Mouse (Mus musculus) lung, embryonic 16.5 days (tissue): ENCODE measurements at regions not wholly inside any gene's neighbourhood (a gene's known extent, or its start where the extent isn't known, plus 50 kb on each side); places are given as distances from the start of the nearest gene placed in this dataset.
A peak's percentile ranks its signal among the peaks of the same experiment; 100 is the strongest.

Experiments used
- ATAC-seq: fragments of 200-750 bp; cut with Nextera tagmentation; 2 replicates; pipeline ENCODE4 v1.8.0; 2017; ENCODE audit warnings: low read depth, mild to moderate bottlenecking, moderate library complexity
- H3K27ac ChIP-seq: fragments of 300-500 bp; sonication (generic); 2 replicates; pipeline ENCODE4 v1.5.1; 2014; ENCODE audit warnings: mild to moderate bottlenecking, control low read depth, low read length
- H3K27me3 ChIP-seq: fragments of 300-500 bp; sonication (generic); 2 replicates; pipeline ENCODE4 v1.6.1; 2014; ENCODE audit warnings: low read depth, low read length, mixed read lengths; ENCODE audit not compliant: control insufficient read depth, insufficient read depth
- H3K36me3 ChIP-seq: fragments of 300-500 bp; sonication (generic); 2 replicates; pipeline ENCODE4 v1.6.1; 2014; ENCODE audit warnings: low read length; ENCODE audit not compliant: control insufficient read depth, insufficient read depth
- H3K4me1 ChIP-seq: fragments of 300-500 bp; sonication (generic); replicated peaks from 2 replicates; pipeline ENCODE4 v1.6.1; 2014; ENCODE audit warnings: low read length, mixed read lengths; ENCODE audit not compliant: control insufficient read depth, insufficient read depth
- H3K4me2 ChIP-seq: fragments of 300-500 bp; sonication (generic); 2 replicates; pipeline ENCODE4 v1.6.1; 2014; ENCODE audit warnings: low read depth, low read length, control low read depth
- H3K4me3 ChIP-seq: fragments of 300-500 bp; sonication (generic); 2 replicates; pipeline ENCODE4 v1.5.1; 2014; ENCODE audit warnings: mild to moderate bottlenecking, low read length, control low read depth
- H3K9ac ChIP-seq: fragments of 300-500 bp; sonication (generic); 2 replicates; pipeline ENCODE4 v1.6.1; 2014; ENCODE audit warnings: low read length, control low read depth
- H3K9me3 ChIP-seq: fragments of 300-500 bp; sonication (generic); 2 replicates; pipeline ENCODE4 v1.6.1; 2016; ENCODE audit warnings: low read length; ENCODE audit not compliant: control insufficient read depth
- WGBS: fragments of 180-500 bp; shearing (Covaris S2); extraction: QIAGEN DNeasy Blood & Tissue Kit; methylation state at CpG from one replicate; pipeline ENCODE4 v1.1.7; 2014; 5-methylcytosine and 5-hydroxymethylcytosine counted together

- Histone ChIP-seq H3K36me3 (no peaks in the 10 kb centered on the region), H3K9ac (no peak overlapping the region), H3K4me3 (no peak overlapping the region), H3K9me3 (no peaks in the 10 kb centered on the region), H3K4me2 (no peak overlapping the region), H3K27ac (no peak overlapping the region), H3K4me1 (no peaks in the 10 kb centered on the region), H3K27me3 (no peaks in the 10 kb centered on the region)
- no peak for ATAC-seq
- 29% methylated on average over 2 of the region's 2 CpGs for WGBS
Measured at GRCm38 (mm10) chr5:102328197-102328784, 152.9 kb upstream of the Arhgap24 start.

GRCm38 (mm10) chr5:102333894-102334293, 147.3 kb upstream of the Arhgap24 start:
- ATAC-seq, result no peak
- no peaks in the 10 kb centered on the region for H3K4me1 ChIP-seq
- H3K9ac ChIP-seq, result no peak overlapping the region
- WGBS, result 78% methylated on average over 5 of the region's 5 CpGs
- H3K36me3 ChIP-seq, result no peaks in the 10 kb centered on the region
- no peak overlapping the region for H3K4me3 ChIP-seq
- H3K4me2 ChIP-seq, result no peak overlapping the region
- no peaks in the 10 kb centered on the region for H3K9me3 ChIP-seq
- H3K27ac ChIP-seq, result no peak overlapping the region
- H3K27me3 ChIP-seq, result no peaks in the 10 kb centered on the region

DNA sequence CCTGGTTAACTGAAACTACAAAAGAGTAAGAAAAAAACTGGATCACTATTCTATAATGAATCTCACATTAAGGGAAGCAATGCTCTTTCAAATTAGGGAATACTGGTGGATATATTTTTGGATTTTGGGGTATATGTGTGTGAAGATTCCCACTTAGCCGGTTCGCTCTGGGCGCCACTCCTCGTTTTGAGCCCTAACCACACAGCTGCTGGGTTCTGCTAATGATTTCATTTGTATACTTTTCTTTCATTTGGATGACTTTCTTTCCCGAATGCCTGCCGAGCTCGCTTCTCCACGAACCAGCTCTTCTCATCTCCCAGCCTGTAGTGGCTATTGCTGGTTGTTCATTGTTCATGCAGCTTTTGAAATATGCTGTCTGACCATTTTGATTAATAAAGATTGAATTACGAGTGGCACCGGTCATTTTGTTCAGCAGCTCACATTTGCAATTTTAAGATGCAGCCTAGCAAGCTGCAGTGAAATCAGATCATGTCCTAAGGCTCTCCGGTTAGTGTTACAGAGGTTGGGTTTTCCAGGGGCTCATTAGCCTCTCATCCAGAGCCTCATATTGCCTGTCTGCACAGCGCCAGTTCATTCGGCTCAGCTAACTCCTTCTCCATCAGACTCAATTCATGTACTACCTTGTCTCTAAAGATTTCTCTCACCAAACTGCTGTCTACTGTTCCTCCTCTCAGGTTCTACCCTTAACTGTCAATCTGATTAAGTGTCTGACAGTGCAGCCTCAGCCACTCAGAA, 146.6 kb upstream of the Arhgap24 start:
- Histone ChIP-seq H3K27ac (no peak overlapping the region), H3K9ac (no peak overlapping the region), H3K36me3 (no peaks in the 10 kb centered on the region), H3K4me1 (no peaks in the 10 kb centered on the region), H3K4me2 (no peak overlapping the region), H3K27me3 (no peaks in the 10 kb centered on the region), H3K4me3 (no peak overlapping the region), H3K9me3 (no peaks in the 10 kb centered on the region)
- no peak for ATAC-seq
- WGBS, result 72% methylated on average over 13 of the region's 13 CpGs

DNA sequence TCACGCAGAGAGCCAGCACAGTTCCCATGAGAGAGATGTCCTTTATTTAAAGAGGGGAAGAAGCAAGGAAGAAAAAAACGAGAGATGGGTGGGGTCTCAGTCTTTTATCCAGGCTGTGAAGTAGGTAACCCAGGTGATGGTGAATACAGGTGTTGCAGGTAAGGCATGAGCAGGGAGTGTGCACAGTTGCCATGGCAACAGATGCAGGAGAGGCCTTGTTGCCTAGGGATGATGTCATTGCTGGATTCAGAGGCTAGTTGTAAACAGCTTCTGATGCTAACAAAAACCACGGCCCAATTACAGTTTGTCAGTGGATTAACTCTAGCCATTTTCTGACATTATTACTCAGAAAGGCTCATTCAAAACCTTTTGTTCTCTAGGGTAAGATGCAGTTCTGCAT, 114.7 kb upstream of the Arhgap24 start:
- Histone ChIP-seq H3K9me3 (no peaks in the 10 kb centered on the region), H3K27me3 (no peaks in the 10 kb centered on the region), H3K27ac (no peak overlapping the region), H3K4me2 (no peak overlapping the region), H3K4me3 (no peak overlapping the region), H3K36me3 (no peaks in the 10 kb centered on the region), H3K9ac (no peak overlapping the region), H3K4me1 (no peaks in the 10 kb centered on the region)
- ATAC-seq, result no peak
- 62% methylated on average over 3 of the region's 3 CpGs for WGBS

DNA sequence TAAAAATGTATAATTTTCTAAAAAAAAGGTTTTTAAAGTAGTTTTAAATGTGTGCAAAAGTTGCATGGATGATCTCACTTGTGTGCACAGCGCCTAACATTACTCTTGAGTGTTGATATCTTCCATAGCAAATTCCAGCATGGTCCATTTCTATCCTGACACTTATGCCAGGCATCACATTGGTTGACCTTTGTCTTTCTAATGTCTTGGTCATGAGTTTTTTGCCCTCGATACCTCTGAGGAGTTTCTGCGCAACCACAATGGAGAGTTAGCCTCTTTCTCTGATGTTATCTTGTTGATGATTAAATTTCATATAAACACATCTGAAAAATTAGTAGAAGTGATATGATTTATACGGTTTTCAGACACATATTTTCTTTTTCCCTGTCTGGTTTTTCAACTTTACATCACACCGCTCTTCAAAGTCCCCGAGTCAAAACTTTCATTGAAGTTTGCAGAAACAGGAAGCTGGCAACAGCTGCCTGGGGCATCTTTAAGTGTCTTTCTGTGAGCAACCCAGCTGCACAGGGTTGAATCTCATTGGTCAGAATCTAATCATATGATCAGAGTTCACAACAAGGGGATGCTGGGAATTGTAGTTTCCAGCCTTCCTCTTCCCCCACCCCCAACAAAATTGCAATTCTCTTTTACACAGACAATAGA, 107.8 kb upstream of the Arhgap24 start:
- peak; percentile 70; the same call in 1 of the 2 replicates for ATAC-seq
- no peaks in the 10 kb centered on the region for H3K4me1 ChIP-seq
- 56% methylated on average over 6 of the region's 6 CpGs for WGBS
- H3K27me3 ChIP-seq, result no peaks in the 10 kb centered on the region
- no peak overlapping the region for H3K4me3 ChIP-seq
- H3K9me3 ChIP-seq, result no peaks in the 10 kb centered on the region
- no peak overlapping the region for H3K4me2 ChIP-seq
- no peak overlapping the region for H3K9ac ChIP-seq
- no peaks in the 10 kb centered on the region for H3K36me3 ChIP-seq
- H3K27ac ChIP-seq, result no peak overlapping the region

- Histone ChIP-seq H3K9me3 (no peaks in the 10 kb centered on the region), H3K4me3 (no peak overlapping the region), H3K27ac (no peak overlapping the region), H3K36me3 (no peaks in the 10 kb centered on the region), H3K9ac (no peak overlapping the region), H3K4me2 (no peak overlapping the region), H3K27me3 (no peaks in the 10 kb centered on the region), H3K4me1 (no peaks in the 10 kb centered on the region)
- no peak for ATAC-seq
- WGBS, result 75% methylated on average over 11 of the region's 11 CpGs
Measured at GRCm38 (mm10) chr5:102373972-102374755, 107.0 kb upstream of the Arhgap24 start.

DNA sequence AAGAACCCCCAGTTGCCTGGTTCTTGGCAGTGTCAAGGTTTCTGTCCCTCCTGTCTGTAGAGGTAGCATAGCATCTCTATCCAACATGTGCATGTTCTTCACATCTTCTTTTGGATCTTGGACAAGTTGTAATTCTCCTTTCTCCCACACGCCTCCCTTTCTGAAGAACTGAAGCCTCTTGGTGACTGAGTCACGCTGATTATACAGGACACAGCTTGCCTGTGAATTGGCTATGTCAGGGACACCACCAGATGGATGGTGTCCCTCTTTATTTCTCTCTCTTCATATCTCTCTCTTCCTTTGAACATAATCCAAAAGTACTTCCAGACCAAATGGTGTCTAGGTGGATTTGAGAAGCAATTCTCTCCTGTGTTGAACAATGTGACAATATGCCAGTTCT, 105.9 kb upstream of the Arhgap24 start:
- Histone ChIP-seq H3K4me1 (no peaks in the 10 kb centered on the region), H3K4me2 (no peak overlapping the region), H3K27ac (no peak overlapping the region), H3K4me3 (no peak overlapping the region), H3K9me3 (no peaks in the 10 kb centered on the region), H3K27me3 (no peaks in the 10 kb centered on the region), H3K36me3 (no peaks in the 10 kb centered on the region), H3K9ac (no peak overlapping the region)
- WGBS, result 80% methylated on average over 2 of the region's 2 CpGs
- ATAC-seq, result no peak

DNA sequence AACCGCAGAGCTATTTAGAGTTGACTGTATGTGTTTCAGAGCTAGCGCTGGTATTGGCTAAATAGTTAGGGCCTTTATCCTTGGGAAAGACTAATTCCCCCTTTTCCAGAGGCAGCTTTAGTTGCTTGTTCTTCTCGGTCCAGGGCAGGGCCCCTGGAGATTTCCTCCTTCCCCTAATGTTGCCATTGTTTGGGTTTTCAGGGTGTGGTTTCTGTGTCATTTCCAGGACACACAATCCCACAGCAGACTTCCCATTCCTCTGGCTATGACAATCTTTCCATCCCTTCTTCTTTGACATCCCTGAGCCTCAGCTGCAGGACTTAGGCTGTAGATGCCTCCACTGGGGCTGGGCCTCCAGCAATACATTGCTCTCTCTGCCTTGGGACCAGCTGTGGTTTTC, 87.2 kb upstream of the Arhgap24 start:
- no peak overlapping the region for H3K4me2 ChIP-seq
- no peaks in the 10 kb centered on the region for H3K9me3 ChIP-seq
- no peak for ATAC-seq
- no peaks in the 10 kb centered on the region for H3K4me1 ChIP-seq
- no peaks in the 10 kb centered on the region for H3K27me3 ChIP-seq
- no peak overlapping the region for H3K9ac ChIP-seq
- H3K4me3 ChIP-seq, result no peak overlapping the region
- H3K27ac ChIP-seq, result no peak overlapping the region
- 79% methylated on average over 3 of the region's 3 CpGs for WGBS
- no peaks in the 10 kb centered on the region for H3K36me3 ChIP-seq

GRCm38 (mm10) chr5:102395608-102396146, 85.5 kb upstream of the Arhgap24 start:
- 44% methylated on average over 11 of the region's 11 CpGs for WGBS
- Histone ChIP-seq H3K9me3 (no peaks in the 10 kb centered on the region), H3K4me2 (no peak overlapping the region), H3K36me3 (no peaks in the 10 kb centered on the region), H3K4me3 (no peak overlapping the region), H3K4me1 (no peaks in the 10 kb centered on the region), H3K27ac (no peak overlapping the region), H3K9ac (no peak overlapping the region; the same call in 1 of the 2 replicates), H3K27me3 (no peaks in the 10 kb centered on the region)
- ATAC-seq, result no peak
